Mouse (Mus musculus) stomach, postnatal 0 days (tissue): ENCODE measurements at regions not wholly inside any gene's neighbourhood (a gene's known extent, or its start where the extent isn't known, plus 50 kb on each side); places are given as distances from the start of the nearest gene placed in this dataset.

Source experiments
- ATAC-seq: fragments of 200-750 bp; cut with Nextera tagmentation; 2 replicates; pipeline ENCODE4 v1.8.0; 2017; ENCODE audit not compliant: low FRiP score, low TSS enrichment
- DNase-seq: peaks from one replicate; pipeline ENCODE4 v3.0.0-alpha.2; 2016; ENCODE audit warnings: low spot score
- H3K27ac ChIP-seq: fragments of 300-500 bp; sonication (generic); replicated peaks from 2 replicates; pipeline ENCODE4 v1.5.1; 2014; ENCODE audit warnings: mild to moderate bottlenecking, control low read depth
- H3K27me3 ChIP-seq: fragments of 300-500 bp; sonication (generic); 2 replicates; pipeline ENCODE4 v1.6.1; 2014; ENCODE audit warnings: low read length; ENCODE audit not compliant: control insufficient read depth, insufficient read depth
- H3K36me3 ChIP-seq: fragments of 300-500 bp; sonication (generic); 2 replicates; pipeline ENCODE4 v1.6.1; 2014; ENCODE audit warnings: low read length, mixed read lengths; ENCODE audit not compliant: control insufficient read depth, insufficient read depth
- H3K4me1 ChIP-seq: fragments of 300-500 bp; sonication (generic); replicated peaks from 2 replicates; pipeline ENCODE4 v1.6.1; 2014; ENCODE audit warnings: antibody characterized with exemption; ENCODE audit not compliant: control insufficient read depth, insufficient read depth
- H3K4me2 ChIP-seq: fragments of 300-500 bp; sonication (generic); replicated peaks from 2 replicates; pipeline ENCODE4 v1.6.1; 2014; ENCODE audit warnings: low read depth, mild to moderate bottlenecking, control low read depth, moderate library complexity
- H3K4me3 ChIP-seq: fragments of 300-500 bp; sonication (generic); 2 replicates; pipeline ENCODE4 v1.5.1; 2014; ENCODE audit warnings: low read depth, low read length, control low read depth
- H3K9ac ChIP-seq: fragments of 300-500 bp; sonication (generic); 2 replicates; pipeline ENCODE4 v1.6.1; 2014; ENCODE audit warnings: mild to moderate bottlenecking, low read length, control low read depth, mixed read lengths
- H3K9me3 ChIP-seq: fragments of 300-500 bp; sonication (generic); 2 replicates; pipeline ENCODE4 v1.6.1; 2016; ENCODE audit warnings: low read length; ENCODE audit not compliant: control insufficient read depth
- CTCF ChIP-seq: IDR thresholded peaks from 2 replicates; pipeline ENCODE4 v1.5.1; 2016; ENCODE audit warnings: antibody characterized with exemption, low read depth, mild to moderate bottlenecking, moderate library complexity
- EP300 ChIP-seq: optimal IDR thresholded peaks from 2 replicates; pipeline ENCODE3; 2016; ENCODE audit warnings: antibody characterized with exemption
- WGBS: fragments of 180-500 bp; shearing (Covaris S2); extraction: QIAGEN DNeasy Blood & Tissue Kit; methylation state at CpG from one replicate; pipeline ENCODE4 v1.1.7; 2014; 5-methylcytosine and 5-hydroxymethylcytosine counted together

DNA sequence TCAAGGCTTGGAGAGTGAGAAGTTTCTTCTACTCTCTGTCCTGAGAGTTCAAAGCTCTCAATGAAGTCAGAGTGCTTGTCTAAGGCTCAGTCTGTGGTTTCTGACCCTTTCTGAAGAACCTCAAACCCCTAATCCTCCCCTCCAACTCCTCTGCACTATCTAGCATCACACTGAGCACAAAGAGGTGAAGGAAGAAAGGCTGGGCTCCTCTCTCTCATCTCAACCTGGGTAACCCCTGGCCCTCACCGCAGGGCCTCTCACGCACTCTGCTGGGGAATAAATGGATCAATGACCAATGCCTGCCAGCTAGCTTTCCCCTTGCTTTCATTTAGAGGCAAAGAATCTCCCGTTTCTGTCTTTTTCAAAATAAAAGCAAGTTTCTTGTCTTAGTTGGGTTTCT is 150.8 kb downstream of the Dad1 start:
- H3K4me3 ChIP-seq: no peak overlapping the region
- peaks cover 3% of the 10 kb centered on the region; the same call in 1 of the 2 replicates for H3K4me1 ChIP-seq
- no peak overlapping the region for H3K9ac ChIP-seq
- ATAC-seq: no peak
- H3K36me3 ChIP-seq: no peaks in the 10 kb centered on the region
- no peak overlapping the region for H3K4me2 ChIP-seq
- DNase-seq: no peak
- WGBS: 75% methylated on average over 3 of the region's 3 CpGs
- TF ChIP-seq CTCF (no peak), EP300 (no peak)
- no peak overlapping the region for H3K27ac ChIP-seq
- H3K27me3 ChIP-seq: no peaks in the 10 kb centered on the region
- no peaks in the 10 kb centered on the region for H3K9me3 ChIP-seq

DNA sequence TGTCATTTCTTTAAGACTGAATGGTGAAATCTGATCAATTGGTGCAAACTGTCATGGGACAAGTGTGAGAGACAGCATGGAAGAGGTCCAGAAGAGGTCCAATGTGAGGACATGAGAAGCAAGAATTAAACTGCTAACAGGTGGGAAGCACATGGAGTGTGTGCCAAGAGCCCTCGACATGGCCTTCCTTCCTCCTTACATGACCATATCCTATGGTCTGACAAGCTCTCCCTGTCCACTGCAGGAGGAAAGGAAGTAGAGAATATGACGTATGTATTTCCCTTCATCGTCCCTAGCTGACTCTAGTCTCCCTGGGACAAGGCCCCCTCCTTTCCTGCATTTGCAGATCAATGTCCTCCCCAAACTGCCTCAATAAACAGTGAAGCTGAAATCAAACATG is 152.1 kb downstream of the Dad1 start:
- Histone ChIP-seq H3K27me3 (no peaks in the 10 kb centered on the region), H3K4me3 (no peak overlapping the region), H3K4me1 (peaks cover 6% of the 10 kb centered on the region), H3K4me2 (no peak overlapping the region), H3K9me3 (no peaks in the 10 kb centered on the region), H3K27ac (no peak overlapping the region), H3K9ac (no peak overlapping the region), H3K36me3 (no peaks in the 10 kb centered on the region)
- no peak for DNase-seq
- TF ChIP-seq CTCF (no peak), EP300 (no peak)
- WGBS: 46% methylated on average over 3 of the region's 3 CpGs
- no peak for ATAC-seq

DNA sequence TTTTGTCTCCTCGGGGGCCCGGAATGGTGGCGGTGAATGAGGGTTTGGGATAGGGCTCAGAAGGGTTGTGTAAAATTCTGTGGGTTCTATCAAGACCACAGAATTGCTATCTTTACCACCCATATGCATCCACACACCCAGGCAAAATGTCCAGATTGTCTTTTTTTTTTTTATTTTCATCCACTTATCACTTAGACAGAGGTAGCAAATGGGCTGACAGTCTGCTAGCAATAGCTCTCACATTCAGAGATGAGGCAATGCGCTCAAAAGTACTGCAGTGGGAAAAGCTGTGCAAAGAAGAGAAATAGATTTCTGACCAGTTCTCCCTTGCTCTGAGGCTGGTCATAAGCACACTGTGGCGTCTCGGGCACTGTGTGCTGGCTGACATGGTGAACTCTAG is 154.5 kb downstream of the Dad1 start:
- Histone ChIP-seq H3K4me2 (no peak overlapping the region), H3K4me1 (peaks cover 6% of the 10 kb centered on the region), H3K9me3 (no peaks in the 10 kb centered on the region), H3K27me3 (no peaks in the 10 kb centered on the region), H3K4me3 (no peak overlapping the region), H3K9ac (no peak overlapping the region), H3K36me3 (no peaks in the 10 kb centered on the region), H3K27ac (no peak overlapping the region)
- no peak for DNase-seq
- ATAC-seq: no peak
- WGBS: 89% methylated on average over 6 of the region's 6 CpGs
- no peak for TF ChIP-seq CTCF
- TF ChIP-seq EP300: no peak

DNA sequence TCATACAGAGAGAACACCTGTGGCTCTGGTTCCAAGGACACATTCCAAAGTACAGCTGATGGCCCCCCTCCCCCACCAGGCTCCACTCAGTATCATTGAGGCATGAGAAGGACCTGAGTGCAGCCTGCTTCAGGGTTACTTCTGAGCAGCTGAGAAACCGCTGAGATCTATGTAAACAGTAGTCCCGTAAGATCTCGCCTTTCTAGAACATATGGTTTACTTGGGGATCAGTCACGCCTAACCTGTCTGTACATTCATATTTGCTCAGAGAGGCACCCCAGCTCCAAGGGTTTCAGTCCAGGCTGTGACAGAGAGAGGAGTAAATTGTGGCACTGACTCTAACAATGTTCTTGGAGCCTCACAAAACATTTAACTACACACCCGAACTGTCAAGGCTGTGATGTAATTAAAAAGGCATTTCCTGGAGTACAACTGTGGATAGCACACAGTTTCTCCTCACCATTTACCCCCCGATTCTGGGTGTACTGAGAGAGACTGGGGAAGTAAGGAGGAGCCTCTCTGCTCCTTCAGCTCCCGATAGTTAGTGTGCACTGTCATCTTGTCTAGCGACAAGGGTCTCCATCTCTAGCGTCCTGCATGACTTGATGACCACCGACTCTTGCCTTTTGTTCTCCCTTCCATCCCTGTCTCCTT is 155.7 kb downstream of the Dad1 start:
- ATAC-seq (peak; percentile 51), DNase-seq (no peak)
- H3K9me3 ChIP-seq: no peaks in the 10 kb centered on the region
- no peak overlapping the region; the same call in 1 of the 2 replicates for H3K4me2 ChIP-seq
- no peak overlapping the region for H3K4me3 ChIP-seq
- no peak overlapping the region for H3K27ac ChIP-seq
- H3K4me1 ChIP-seq: peaks cover 6% of the 10 kb centered on the region
- H3K9ac ChIP-seq: no peak overlapping the region
- H3K27me3 ChIP-seq: no peaks in the 10 kb centered on the region
- no peak for TF ChIP-seq CTCF
- no peak for TF ChIP-seq EP300
- no peaks in the 10 kb centered on the region for H3K36me3 ChIP-seq
- WGBS: 32% methylated on average over 10 of the region's 10 CpGs

DNA sequence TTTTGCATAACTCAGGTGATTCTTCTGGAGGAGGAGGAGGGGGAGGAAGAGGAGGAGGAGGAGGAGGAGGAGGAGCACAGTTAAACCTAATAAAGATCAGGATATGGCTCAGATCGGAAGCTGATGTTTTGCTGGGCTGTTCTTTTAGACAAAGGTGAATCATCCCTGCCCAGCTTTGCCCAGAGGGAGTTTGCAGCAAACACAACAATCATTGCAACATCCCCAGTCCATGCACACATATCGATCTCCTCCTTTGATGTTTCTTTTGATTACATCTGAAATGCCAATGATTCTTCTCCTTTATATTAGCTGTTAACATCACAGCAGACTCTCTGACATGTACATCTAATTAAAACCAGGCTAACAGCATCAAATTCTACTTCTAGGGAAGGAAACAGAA is 156.9 kb downstream of the Dad1 start:
- TF ChIP-seq CTCF (no peak), EP300 (no peak)
- H3K4me3 ChIP-seq: no peak overlapping the region
- no peak overlapping the region for H3K9ac ChIP-seq
- DNase-seq: no peak
- no peak for ATAC-seq
- H3K27ac ChIP-seq: no peak overlapping the region
- H3K27me3 ChIP-seq: no peaks in the 10 kb centered on the region
- 52% methylated on average over 2 of the region's 2 CpGs for WGBS
- H3K9me3 ChIP-seq: no peaks in the 10 kb centered on the region
- H3K4me1 ChIP-seq: peaks cover 6% of the 10 kb centered on the region
- H3K36me3 ChIP-seq: no peaks in the 10 kb centered on the region
- H3K4me2 ChIP-seq: no peak overlapping the region

DNA sequence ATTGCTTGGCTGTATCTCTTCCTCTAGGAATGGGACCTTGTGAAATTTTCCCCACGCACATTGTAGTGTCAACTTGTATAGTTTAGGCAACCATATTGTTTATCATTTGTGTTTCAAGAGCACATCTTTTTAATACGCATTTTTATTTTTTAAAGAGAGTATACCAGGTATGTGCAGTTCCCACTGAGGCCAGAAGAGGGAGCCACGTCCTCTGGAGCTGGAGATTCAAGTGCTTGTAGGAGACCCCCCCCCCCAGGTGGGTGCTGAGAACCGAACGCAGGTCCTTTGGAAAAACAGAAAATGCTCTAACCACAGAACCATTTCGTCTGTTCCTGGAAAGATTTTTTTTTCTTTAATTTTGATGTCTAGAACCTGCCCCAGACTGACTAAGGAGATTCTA is 161.5 kb downstream of the Dad1 start:
- TF ChIP-seq EP300 (no peak), CTCF (peak; percentile 35)
- WGBS: 88% methylated on average over 6 of the region's 6 CpGs
- no peaks in the 10 kb centered on the region for H3K9me3 ChIP-seq

More for the DNA sequence above, 161.5 kb downstream of the Dad1 start:
- Histone ChIP-seq H3K27me3 (no peaks in the 10 kb centered on the region), H3K36me3 (no peaks in the 10 kb centered on the region), H3K27ac (no peak overlapping the region), H3K9ac (no peak overlapping the region), H3K4me2 (no peak overlapping the region), H3K4me3 (no peak overlapping the region), H3K4me1 (no peaks in the 10 kb centered on the region)
- DNase-seq: no peak
- ATAC-seq: no peak
